Mouse (Mus musculus) heart, postnatal 14 days (tissue): ENCODE data around the gene Aftph. TPM values are rescaled to one million over a fixed set of nuclear protein-coding genes. Genes with fewer than 3 reads are reported as not detected.
"Not testable (repeated sequence)": the region's sequence is repeated elsewhere in the genome, so short reads cannot be mapped to it uniquely, and the experiment has no call there.

Experiments
- DNase-seq, 2 experiments: peaks; one replicate each; pipeline ENCODE4 v3.0.0; 2021 to 2022
- intact Hi-C: fragments of 180-260 bp; cut with DNase I; formaldehyde crosslinking; loops from one replicate; pipeline ENCODE4 v1.15.1; 2025
- long read RNA-seq, 2 experiments: library from polyadenylated mRNA; stranded (forward); transcript quantifications; one replicate each; pipeline ENCODE4 v2.0.0; 2021
- total RNA-seq, 2 experiments: library from RNA; stranded (reverse); gene quantifications; 2 replicates each; pipeline ENCODE4 v1.2.3; 2021

Gene Aftph
- total RNA-seq = 10 to 100 TPM; 24.4 to 27.7 TPM
- long read RNA-seq, experiment 1, transcript Aftph-201 (9 exons, 3,998 nt) = major isoform, 11 of 13 reads
- long read RNA-seq, experiment 1, partial matches to known transcripts = 0 of 13 reads
- long read RNA-seq, experiment 1, other reads (novel, unspliced or antisense) = 2 of 13 reads
- long read RNA-seq, experiment 2, transcript Aftph-201 (9 exons, 3,998 nt) = major isoform, 7 of 8 reads
- long read RNA-seq, experiment 2, partial matches to known transcripts = 1 of 8 reads
- long read RNA-seq, experiment 2, other reads (novel, unspliced or antisense) = 0 of 8 reads

DNA sequence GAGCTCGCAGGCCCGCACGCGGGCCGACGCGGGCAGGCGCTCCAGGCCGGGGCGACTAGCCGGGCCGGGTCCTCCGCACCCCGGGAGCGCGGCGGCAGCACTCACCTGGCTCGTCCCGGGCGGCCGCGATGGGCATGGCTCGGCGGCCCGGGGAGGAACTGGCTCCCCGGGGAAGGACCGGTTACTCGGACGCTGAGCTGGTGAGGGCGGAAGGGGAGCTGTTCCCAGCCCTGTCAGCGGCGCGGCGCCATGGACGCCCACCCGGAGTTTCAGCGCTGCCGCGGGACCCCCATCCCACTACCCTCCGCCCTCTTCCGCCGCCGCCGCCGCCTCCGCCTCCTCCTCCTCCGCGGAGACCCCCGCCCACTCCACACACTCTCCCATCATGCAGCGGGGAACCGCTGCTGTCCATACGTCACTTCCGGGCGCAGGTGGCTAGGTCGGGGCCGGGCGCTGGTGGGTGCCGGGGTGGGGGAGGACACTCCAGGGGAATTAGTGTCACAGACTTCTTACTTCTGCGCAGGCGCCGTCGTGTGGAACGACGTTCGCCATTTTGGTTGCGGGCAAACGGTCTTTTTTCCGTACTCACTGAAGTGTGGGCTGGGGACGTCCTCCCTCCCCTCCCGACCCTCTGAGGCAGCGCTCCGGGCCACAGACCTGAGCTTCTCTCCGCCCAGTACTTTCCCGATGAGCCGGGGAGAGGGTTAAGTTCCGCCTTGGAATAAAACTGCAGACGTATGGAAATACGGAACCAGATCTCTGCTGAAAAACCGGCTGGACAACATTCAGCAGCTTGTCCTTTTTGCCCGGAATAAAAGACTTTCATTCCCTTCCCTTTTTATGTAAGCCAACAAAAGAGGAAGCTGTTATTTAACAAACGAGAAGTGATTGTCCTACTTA is at the start of gene Aftph:
Gene Aftph, minus strand, starts transcription at position 389 of the 900 bp plus-strand sequence.
- intact Hi-C loops = loop anchor here (2.0 to 5.0 kb wide), 2 partner anchors 209 to 287 kb away; no protein-coding TSS in a partner anchor
- DNase-seq = peak; percentile 97

DNA sequence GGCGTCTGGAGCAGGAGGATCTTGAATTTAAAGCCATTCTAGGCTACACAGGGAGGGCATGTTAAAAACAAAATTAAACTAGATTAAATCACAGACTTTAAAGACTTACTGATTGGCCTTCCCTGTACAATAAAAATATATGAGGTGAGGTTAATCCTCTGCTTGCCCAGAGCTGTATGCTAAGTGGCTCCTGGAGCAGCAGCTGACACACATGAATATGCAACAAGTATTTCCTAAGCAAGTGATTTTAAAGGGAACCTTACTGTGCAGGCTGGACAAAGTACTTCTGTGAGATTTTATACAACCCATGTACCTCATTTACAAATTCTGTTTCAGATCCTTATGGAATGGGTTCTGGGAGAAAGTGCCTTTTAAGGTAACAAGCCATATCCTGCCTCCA is 47.6 kb upstream of the Aftph start:
- intact Hi-C loops = no loop called here

DNA sequence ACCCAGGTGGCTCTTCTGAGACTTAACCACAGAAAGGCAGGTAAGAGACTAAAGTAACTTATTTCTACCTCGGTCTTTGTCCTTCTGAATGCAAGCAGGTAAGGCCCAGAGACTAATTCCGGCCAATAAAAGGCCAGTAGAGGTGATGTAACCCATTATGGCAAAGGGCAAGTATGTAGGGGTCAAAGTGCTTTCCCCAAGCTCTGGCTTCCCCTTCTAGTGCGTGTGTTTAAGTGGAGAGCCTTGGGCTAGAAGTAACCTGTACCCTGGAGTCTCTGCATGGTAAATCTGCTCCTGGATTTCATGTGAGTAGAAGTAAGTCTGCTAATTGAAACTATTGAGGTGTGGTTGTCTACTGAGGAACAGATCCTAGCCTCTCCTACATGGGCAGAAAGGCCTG is 46.7 kb upstream of the Aftph start:
- no peak for DNase-seq
- intact Hi-C loops = no loop called here

More for the DNA sequence above, 47.6 kb upstream of the Aftph start:
- no peak for DNase-seq

DNA sequence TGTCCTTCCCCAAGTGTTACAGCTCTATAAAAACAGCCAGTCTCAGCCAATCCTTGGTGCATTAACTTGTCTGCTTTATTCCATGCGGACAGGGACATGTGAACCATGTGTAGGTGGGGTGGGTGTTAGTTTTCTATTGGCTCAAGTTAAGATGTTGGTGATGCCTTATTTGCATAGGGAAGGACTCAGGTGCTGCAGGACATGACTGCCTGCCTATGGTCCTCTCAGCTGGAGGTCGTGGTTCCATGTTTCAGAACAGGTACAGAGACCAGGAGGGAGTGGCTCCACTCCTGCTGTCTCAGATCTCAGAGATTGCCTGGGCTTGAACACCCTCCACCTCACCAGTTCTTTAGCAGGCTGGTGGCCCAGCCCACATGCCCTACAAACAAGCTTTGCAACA is 44.8 kb upstream of the Aftph start:
- intact Hi-C loops = no loop called here
- DNase-seq = no peak

DNA sequence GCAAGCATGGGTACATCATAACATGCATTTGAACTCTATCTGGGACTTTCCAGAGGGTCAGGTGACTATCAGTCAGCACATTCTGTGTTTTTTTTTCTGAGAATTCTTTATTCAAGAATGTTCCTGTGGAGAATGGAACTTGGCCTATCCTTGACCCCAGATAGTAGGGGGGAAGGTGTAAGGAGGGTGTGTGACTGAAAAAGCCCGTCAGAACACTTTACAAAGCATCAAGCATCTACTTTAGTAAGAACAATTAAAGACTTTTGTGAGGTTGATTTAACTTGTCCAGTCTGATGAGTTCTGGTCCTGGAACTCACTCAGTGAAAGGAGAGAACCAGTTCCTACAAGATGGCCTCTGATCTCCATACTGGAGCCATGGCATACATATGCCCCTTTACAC is 43.8 kb upstream of the Aftph start:
- intact Hi-C loops = no loop called here

DNA sequence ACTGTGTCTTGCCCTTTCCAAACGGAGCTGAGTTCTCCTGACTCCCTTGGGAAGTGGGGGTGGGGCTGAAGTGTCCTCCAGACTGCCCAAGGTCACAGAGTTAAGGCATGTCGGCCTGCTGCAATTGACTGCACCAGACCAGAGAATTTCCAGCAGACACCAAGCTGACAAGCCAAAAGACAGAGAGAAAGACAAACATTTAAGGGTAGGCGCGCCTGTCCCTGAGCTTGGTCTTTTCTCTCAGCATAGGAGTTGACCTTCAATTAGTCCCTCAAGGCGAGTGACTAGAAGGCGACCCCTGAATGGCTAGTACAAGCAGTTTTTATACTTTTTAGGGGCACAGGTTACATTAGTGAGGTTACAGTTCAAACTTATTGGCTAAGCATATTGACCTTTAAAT is 43.4 kb upstream of the Aftph start:
- no peak for DNase-seq
- intact Hi-C loops = no loop called here

More for the DNA sequence above, 43.8 kb upstream of the Aftph start:
- no peak for DNase-seq

DNA sequence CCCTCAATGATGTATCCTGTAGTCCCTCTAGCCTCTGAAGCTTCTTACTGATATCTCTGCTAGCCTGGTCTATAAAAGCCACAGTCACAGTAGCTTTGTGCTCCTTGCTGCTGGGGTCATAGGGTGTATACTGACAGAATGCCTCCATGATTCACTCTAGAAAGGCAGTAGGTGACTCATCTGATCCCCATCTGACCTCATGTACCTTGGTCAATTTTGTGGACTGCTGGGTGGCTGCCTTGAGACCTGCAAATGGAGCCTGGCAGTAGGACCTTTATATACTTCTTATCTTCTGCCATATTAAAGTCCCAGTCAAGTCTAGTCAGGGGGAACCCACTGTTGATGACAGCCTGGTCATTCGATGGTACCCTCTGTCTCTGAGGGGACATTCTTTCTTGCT is 42.1 kb upstream of the Aftph start:
- intact Hi-C loops = no loop called here

DNA sequence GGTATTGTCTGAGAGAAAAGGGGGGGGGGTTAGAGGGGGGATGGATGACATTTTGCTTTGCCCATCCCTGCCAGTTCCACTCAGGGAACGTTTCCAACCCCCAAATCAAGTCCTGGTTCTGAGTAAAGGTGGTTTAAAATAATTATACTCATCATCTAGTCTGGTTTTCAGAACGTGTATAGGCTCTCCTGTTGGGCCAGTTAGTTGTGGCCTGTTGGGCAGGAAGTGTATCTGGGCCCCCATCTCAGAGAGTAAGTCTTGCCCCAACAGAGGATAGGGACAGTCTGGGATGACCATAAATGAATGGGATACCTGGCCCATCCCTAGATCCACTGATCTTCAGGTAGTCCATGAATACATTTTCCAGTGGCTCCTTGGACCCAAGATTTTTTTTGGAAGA is 41.2 kb upstream of the Aftph start:
- intact Hi-C loops = no loop called here
- no peak for DNase-seq

More for the DNA sequence above, 42.1 kb upstream of the Aftph start:
- DNase-seq = no peak

DNA sequence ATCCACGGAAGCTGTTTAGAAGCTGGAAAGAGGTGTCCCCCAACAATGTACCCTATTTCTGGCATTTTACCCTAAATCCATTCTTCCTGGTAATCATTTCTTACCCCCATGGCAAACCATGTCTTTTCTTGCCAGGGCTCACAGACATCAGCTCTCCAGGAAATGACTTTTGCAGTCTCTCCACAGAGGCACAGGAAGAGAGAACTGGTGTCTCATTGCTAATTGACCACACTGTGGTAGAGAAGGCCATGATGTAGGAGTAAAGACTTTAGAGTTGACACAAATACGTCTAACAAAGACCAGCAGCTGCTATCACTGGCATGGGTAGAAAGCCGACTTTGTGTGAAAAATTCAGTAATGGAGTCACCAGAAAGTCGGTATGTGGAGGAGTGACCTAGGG is 38.9 kb upstream of the Aftph start:
- intact Hi-C loops = no loop called here
- DNase-seq = no peak

DNA sequence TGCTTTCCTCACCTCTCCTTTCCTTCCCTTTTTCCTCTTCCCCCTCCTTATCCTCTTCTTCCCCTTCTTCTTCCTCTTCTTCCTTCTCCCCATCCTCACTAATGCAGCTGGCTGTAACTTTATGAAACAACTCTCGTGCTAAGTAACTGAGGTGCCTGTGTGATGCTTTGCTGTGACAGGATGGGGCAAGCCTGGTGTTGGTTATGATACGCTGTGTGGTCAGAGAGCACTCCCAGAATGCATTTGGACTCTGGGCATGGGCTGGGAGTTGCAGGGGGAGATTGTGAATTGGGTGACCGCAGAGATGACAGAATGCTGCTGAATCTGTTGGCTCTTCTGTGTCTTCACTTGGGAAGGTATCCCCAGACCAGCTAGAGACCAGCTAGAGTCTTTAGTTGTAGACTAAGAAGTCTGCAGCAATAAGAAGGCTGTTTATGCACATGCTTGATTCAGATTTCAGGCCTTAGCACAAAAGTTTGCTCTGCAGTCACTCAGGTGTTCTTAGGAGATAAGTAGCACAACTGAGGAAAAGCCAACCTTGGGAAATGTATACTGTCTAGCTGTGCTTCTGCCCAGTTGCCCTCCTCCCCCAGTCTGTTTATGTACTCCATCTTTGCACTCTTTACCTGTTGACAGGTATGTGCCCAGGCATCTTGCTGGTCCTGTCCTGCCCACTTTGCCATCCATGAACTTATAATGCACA is 37.6 kb upstream of the Aftph start:
- DNase-seq = no peak
- intact Hi-C loops = no loop called here

DNA sequence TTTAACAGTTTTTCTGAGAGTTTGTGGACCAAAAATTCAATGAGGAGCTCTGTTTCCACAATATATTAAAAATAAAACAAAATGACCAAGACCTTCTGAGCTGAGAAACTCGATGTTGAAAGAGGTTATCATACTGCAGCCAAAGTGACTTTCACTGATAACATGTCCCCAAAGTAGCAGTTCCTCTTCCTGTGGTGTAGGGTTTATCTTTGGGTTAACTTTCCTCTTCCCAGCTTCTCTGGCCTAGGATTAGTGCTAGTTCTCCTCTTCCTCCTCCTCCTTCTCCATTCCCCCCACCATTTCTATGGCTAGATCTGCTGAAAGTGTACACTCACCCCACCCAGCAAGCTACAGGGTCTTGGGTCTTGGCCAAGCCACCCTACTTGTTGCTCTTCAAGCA is 36.9 kb upstream of the Aftph start:
- DNase-seq = no peak
- intact Hi-C loops = no loop called here

DNA sequence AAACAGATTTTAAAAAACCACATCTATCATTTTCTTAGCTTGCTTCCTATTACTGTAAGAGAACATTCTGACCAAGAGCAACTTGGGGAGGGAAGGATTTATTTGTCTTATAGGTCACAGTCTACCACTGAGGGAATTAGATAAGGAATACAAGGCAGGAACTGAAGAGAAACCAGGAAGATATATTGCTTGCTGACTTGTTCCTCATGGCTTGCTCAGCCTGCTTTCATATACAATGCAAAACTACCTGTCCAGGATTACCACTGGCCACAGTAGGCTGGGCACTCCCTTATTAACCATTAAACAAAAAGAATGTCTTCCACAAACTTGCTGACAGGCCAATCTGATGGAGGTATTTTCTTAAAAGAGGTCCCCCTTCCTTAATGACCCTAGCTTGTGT is 35.3 kb upstream of the Aftph start:
- DNase-seq = no peak

DNA sequence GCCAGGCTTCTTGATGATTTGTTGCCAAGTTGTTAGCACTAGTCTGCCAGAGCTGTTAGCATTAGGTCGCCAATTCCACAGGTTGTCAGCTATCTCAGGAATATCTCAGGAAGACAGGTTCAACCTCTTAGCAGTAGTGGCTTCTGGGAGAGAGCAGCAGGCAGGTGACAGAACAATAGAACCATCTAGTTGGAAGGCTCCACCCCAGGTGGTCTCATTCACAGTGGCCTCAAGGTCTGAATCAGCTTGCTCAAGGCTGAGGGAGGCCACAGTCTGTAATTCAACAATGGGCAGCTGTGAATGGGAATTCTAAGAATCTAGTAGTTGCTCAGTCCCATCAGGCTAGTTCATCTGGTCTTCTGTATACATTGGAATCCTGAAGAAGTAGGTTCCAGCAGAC is 31.3 kb upstream of the Aftph start:
- DNase-seq = no peak
- intact Hi-C loops = no loop called here

More for the DNA sequence above, 35.3 kb upstream of the Aftph start:
- intact Hi-C loops = no loop called here

DNA sequence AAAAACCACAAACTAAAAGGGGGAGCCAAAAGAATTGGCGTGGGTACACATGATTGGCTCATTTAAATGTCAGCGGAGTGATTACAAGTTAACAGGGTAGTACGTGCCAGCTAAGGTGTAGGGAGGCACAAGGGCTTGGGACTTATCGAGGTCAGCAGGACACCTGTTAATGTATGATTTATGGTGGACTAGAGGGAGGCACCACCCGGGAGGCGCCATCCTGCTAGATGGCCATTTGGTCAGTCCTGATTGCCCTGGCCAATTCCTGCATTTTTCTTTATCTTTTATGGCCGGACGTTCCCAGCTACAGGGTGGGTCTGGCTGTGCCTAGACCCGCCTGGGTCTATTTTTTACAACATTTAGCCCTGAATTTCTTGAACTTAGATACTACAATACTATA is 30.4 kb upstream of the Aftph start:
- DNase-seq, intact Hi-C loops: not testable (repeated sequence)

DNA sequence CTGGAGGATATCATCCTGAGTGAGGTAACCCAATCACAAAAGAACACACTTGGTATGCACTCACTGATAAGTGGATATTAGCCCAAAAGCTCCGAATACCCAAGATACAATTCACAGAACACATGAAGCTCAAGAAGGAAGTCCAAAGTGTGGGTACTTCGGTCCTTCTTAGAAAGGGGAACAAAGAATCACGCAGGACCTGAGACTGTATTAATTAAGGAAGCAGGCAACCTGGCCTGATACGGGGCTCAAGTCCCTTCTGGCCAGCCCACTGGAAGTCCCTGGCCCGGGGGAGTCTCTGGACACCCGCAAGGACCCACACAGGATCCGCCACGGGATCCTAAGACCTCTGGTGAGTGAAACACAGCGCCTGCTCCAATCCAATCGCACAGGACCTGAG is 20.6 kb upstream of the Aftph start:
- DNase-seq, intact Hi-C loops: not testable (repeated sequence)

DNA sequence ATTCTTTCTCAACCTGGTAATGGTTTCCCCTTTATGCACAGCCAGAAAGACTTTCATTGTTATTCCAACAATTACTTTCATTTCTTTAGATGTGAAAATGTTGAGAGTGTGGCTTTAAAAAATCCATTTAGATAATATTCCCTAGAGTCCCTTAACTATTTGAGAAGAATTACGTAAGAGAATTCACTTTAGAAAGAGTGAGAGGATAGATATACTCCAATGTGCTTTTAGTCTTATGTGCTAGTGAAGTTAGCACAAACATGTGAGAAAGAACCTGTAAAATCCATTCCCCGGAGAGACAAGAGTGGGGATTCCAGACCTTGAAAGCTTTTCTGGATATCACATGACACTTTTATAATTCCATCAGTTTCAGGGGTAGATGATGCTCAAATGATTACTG is 9.2 kb upstream of the Aftph start:
- DNase-seq = no peak
- intact Hi-C loops = no loop called here

DNA sequence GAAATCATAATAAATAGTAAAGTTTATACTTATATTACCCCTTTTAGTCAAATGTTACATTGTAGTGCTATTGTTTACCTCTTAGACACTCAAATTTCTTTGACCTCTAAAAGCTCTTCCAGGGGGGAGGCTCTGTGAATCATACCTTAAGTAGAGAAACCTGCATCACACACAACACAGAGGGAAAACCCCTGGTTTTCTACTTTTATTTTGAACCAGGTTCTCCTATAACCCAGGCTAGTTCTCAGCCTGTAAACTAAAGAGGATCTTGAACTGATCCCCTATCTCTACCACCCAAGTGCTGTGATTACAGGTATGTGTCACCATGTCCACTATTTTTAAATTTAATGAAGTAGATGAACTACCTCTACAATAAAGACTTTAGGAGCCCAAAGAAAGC is 2.0 kb upstream of the Aftph start:
- no peak for DNase-seq
- intact Hi-C loops = loop anchor here (2.0 to 5.0 kb wide), 2 partner anchors 211 to 289 kb away; no protein-coding TSS in a partner anchor

DNA sequence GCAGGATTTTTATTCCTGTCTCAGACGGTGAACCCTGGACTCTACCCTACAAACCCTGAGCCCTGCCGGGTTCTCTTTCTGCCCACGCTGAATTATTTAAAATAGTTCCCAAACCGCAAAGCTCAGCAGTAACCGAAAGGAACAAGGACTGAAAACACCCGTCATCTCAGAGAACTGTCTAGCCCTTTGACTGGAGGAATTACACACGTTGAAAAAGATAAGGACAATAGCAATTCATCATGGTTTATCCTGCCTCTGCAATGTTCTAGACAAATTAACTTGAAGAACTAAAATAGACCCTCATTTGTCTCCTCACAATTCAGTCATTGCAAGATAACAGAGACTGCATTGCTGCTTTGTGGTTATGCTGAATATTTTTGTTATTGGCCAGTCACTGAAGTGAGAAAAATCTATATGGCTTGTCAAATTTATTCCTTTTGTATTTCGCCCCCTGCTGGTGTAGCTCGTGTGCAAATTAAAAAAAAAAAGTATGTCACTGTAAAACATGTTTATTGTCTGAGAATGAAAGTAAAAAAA is 1.0 kb upstream of the Aftph start:
- peak; percentile 56 to 70 for DNase-seq

DNA sequence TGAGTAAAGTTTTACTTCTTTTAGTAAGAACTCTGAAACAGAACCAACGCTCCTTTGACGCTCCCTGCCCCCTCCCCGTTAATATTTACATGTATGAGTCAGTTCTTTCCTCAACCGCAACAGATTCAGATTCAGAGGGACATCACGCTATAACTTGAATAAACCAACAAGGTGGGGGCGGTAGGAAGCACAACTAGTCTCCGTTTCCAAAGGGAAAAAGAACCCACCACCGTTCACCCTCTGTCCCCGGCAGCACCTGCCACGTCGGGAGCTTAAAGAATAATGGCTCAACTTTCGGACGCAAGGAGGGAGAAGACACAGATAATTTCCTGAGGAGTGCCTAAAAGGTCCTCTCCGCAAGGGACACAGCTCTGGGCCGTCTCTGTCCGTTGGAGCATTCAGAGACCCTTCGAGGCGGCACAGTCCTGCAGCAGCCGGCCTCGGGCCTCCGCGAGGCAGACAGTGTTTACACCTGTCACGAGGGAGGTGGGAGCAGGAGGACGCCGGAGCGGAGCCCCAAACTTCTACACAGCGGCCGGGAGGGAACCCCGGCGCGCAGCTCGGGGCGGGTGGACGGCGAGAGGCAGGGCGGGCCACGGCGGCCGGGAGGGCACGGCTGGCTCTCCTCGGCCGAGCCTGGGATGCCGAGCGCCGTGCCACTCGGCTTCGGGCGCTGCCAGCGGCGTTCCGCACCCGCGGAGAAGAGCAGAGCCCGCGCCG is 748 bp downstream of the Aftph start:
- peak in 1 of 2 experiments; percentile 47 for DNase-seq
- intact Hi-C loops = loop anchor here (5.0 kb wide), 1 partner anchor 208 kb away; no protein-coding TSS in a partner anchor

More for the DNA sequence above, 1.0 kb upstream of the Aftph start:
- intact Hi-C loops = loop anchor here (2.0 to 5.0 kb wide), 2 partner anchors 210 to 288 kb away; no protein-coding TSS in a partner anchor

DNA sequence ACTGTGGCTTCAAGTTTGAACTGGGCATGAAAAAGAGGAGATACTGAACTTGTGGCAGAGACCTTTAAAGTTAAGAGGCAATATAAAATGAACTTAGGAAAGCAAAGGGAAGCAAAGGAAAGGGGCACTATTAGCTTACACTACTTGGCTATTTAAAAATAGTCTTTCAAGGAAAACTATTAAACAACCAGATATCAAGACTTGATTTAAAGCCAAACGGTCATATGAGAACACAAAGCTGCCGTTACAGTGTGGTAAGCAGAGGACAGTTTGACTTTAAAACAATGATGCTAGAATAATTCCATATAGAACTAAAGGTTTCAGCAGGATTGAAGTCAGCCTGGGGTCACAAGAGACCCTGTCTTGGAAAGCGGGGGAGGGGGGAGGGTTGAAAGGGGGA is 7.3 kb downstream of the Aftph start:
- no peak for DNase-seq
- intact Hi-C loops = no loop called here
